Mouse (Mus musculus) embryonic facial prominence, embryonic 15.5 days (tissue): ENCODE results near the gene Ddhd1. TPM values are rescaled to one million over a fixed set of nuclear protein-coding genes. Genes with fewer than 3 reads are reported as not detected.

Experiments
- ATAC-seq: fragments of 200-750 bp; cut with Nextera tagmentation; 2 replicates; pipeline ENCODE4 v1.8.0; 2017; ENCODE audit warnings: low read depth, moderate TSS enrichment; ENCODE audit not compliant: insufficient number of reproducible peaks, low FRiP score, low TSS enrichment
- H3K27ac ChIP-seq: fragments of 300-500 bp; sonication (generic); replicated peaks from 2 replicates; pipeline ENCODE4 v1.5.1; 2015; ENCODE audit warnings: mild to moderate bottlenecking, inconsistent platforms
- H3K27me3 ChIP-seq: fragments of 300-500 bp; sonication (generic); 2 replicates; pipeline ENCODE4 v1.6.1; 2015; ENCODE audit warnings: inconsistent platforms
- H3K36me3 ChIP-seq: fragments of 300-500 bp; sonication (generic); 2 replicates; pipeline ENCODE4 v1.6.1; 2015; ENCODE audit warnings: mild to moderate bottlenecking, inconsistent platforms
- H3K4me1 ChIP-seq: fragments of 300-500 bp; sonication (generic); 2 replicates; pipeline ENCODE4 v1.6.1; 2015; ENCODE audit warnings: inconsistent platforms
- H3K4me2 ChIP-seq: fragments of 300-500 bp; sonication (generic); replicated peaks from 2 replicates; pipeline ENCODE4 v1.6.1; 2015; ENCODE audit warnings: mild to moderate bottlenecking, inconsistent platforms
- H3K4me3 ChIP-seq: fragments of 300-500 bp; sonication (generic); replicated peaks from 2 replicates; pipeline ENCODE4 v1.5.1; 2015; ENCODE audit warnings: mild to moderate bottlenecking, inconsistent platforms
- H3K9ac ChIP-seq: fragments of 300-500 bp; sonication (generic); 2 replicates; pipeline ENCODE4 v1.6.1; 2015; ENCODE audit warnings: inconsistent platforms
- H3K9me3 ChIP-seq: fragments of 300-500 bp; sonication (generic); replicated peaks from 2 replicates; pipeline ENCODE4 v1.6.1; 2016; ENCODE audit warnings: inconsistent platforms
- WGBS: fragments of 180-500 bp; shearing (Covaris S2); methylation state at CpG from one replicate; pipeline ENCODE4 v1.1.7; 2015; 5-methylcytosine and 5-hydroxymethylcytosine counted together
- microRNA-seq: library from miRNA; unstranded; fragments of <30 nt; microRNA quantifications from one replicate; pipeline ENCODE4, GENCODE M21; 2016; ENCODE audit warnings: borderline number of aligned reads
- polyA plus RNA-seq: library from polyadenylated mRNA; unstranded; fragments of >200 nt; fragmentation: Nextera tagmentation; extraction: Ambion mirVana; gene quantifications from 2 replicates; pipeline ENCODE4 v1.2.1, GENCODE M21; 2015

Ddhd1 gene
- polyA plus RNA-seq, 1 experiment from 2014 or later = 7.0 TPM

GRCm38 (mm10) chr14:45544026-45544425, 113.9 kb downstream of the Ddhd1 start:
- H3K36me3 ChIP-seq = no peaks in the 10 kb centered on the region
- H3K27ac ChIP-seq = no peak overlapping the region
- no peaks in the 10 kb centered on the region for H3K9me3 ChIP-seq
- no peak overlapping the region for H3K4me2 ChIP-seq
- 75% methylated on average over 5 of the region's 6 CpGs for WGBS
- H3K4me1 ChIP-seq = peaks cover 9% of the 10 kb centered on the region; the same call in 1 of the 2 replicates
- no peak overlapping the region for H3K4me3 ChIP-seq
- no peak for ATAC-seq
- no peak overlapping the region for H3K9ac ChIP-seq
- H3K27me3 ChIP-seq = no peaks in the 10 kb centered on the region

DNA sequence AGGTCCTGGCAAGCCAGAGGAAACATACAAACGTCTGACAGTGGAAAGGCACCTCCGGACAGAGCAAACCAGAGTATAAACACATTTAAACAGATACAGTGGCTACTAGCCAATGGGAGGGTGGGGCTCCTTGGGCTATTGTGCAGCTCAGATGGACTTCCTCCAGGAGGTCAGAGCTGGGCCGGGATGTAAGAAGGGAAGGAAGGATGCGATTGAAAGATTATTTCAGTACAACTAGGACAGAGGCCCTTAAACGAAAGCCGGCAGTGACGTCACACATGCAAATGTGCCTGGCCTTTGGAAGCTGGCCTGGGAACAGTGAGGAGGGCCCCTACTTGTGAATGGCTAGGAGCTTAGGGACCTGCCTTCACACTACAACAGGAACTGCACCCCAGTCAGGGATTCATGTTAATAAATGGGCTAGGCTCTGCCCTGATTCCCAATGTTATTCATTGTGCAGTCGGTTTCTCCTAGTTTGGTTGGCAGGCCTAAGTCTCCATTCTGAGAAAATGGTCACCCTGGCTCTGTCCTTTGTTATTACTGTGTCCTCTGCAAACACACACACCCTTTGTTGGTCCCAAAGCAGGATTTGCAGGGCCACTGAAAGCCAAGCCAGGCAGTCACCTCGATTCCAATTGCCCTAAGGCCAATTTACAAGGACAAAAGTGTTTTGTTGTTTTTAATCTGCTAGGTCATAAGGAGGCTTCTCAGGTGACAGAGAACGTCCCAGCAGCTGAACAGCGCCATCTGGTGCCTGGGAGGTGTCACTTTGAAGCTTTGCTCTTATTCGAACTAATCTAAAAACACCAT, 118.1 kb downstream of the Ddhd1 start:
- Histone ChIP-seq H3K9me3 (no peaks in the 10 kb centered on the region), H3K27ac (no peak overlapping the region), H3K4me3 (no peak overlapping the region), H3K4me2 (no peak overlapping the region), H3K36me3 (no peaks in the 10 kb centered on the region), H3K27me3 (no peaks in the 10 kb centered on the region), H3K9ac (no peak overlapping the region), H3K4me1 (peaks cover 9% of the 10 kb centered on the region; the same call in 1 of the 2 replicates)
- ATAC-seq = peak; percentile 60
- 25% methylated on average over 12 of the region's 12 CpGs for WGBS

Small RNAs within 50 kb of the gene (microRNA-seq; reads per million reads assigned to microRNA genes)
- not detected for gene Mir5131

Other genes with a start within 250 kb of the Ddhd1 start
- 136 and 150 TPM in 2 replicates for gene Fermt2, start 128.0 kb downstream of the Ddhd1 start, polyA plus RNA-seq